Comparison of ENCODE assay signal across 15 mouse cellular contexts in genomic region chr5:37447546-37447945, GRCm38 (mm10).
"Had no signal": no experiment of that assay in that cellular context is flagged by ENCODE, and none has a peak within 500 bp of the region (broad histone marks: within the 10 kb centered on the region; RNA-seq: fewer than 3 reads in every experiment).

No protein-coding gene starts in this region.

- ATAC-seq: intestine, postnatal 0 days had no signal

- H3K36me3 ChIP-seq: hindbrain, embryonic 15.5 days; limb, embryonic 10.5 days; limb, embryonic 13.5 days; liver, embryonic 13.5 days had no signal

- H3K4me2 ChIP-seq: hindbrain, embryonic 15.5 days; limb, embryonic 13.5 days; liver, embryonic 13.5 days; midbrain, embryonic 11.5 days had no signal

- DNase-seq: liver, embryonic 13.5 days; lung, adult 2 months; lung, postnatal 14 days; lung, postnatal 4 days; midbrain, embryonic 14.5 days; right cerebral cortex, adult 18-20 months; right cerebral cortex, postnatal 14 days; right cerebral cortex, postnatal 4 days; thymus, postnatal 25 days had no signal

- H3K27ac ChIP-seq: hindbrain, embryonic 15.5 days; limb, embryonic 10.5 days; limb, embryonic 13.5 days; liver, embryonic 13.5 days; stomach, postnatal 0 days had no signal

- H3K9ac ChIP-seq: hindbrain, embryonic 15.5 days; limb, embryonic 13.5 days; liver, embryonic 13.5 days had no signal

- H3K4me1 ChIP-seq: hindbrain, embryonic 15.5 days; limb, embryonic 10.5 days; limb, embryonic 13.5 days; liver, embryonic 13.5 days had no signal

- H3K9me3 ChIP-seq: hindbrain, embryonic 15.5 days; limb, embryonic 10.5 days; liver, embryonic 13.5 days had no signal

- H3K4me3 ChIP-seq: hindbrain, embryonic 15.5 days; limb, embryonic 10.5 days; limb, embryonic 13.5 days; liver, embryonic 13.5 days had no signal

- H3K27me3 ChIP-seq: hindbrain, embryonic 15.5 days; limb, embryonic 13.5 days; liver, embryonic 13.5 days had no signal
